Mouse (Mus musculus) c-Kit-negative CD71-positive TER-119-positive erythroid progenitor cells, embryonic 14.5 days (primary cell): ENCODE data around the gene Trak1.
A peak's percentile ranks its signal among the peaks of the same experiment; 100 is the strongest.

Experiments
- DNase-seq: peaks from one replicate; pipeline ENCODE4 v3.0.0-alpha.2; 2013; ENCODE audit warnings: low read depth, low spot score

The Trak1 gene

GRCm38 (mm10) chr9:121429592-121429991 lies 132.3 kb downstream of the Trak1 start:
- no peak for DNase-seq

GRCm38 (mm10) chr9:121430379-121430778 lies 133.1 kb downstream of the Trak1 start:
- no peak for DNase-seq

- DNase-seq, result no peak
Observed at GRCm38 (mm10) chr9:121433745-121434528, 136.6 kb downstream of the Trak1 start.

- DNase-seq, result no peak
Observed at GRCm38 (mm10) chr9:121435332-121435956, 138.1 kb downstream of the Trak1 start.

GRCm38 (mm10) chr9:121436501-121436900 lies 139.2 kb downstream of the Trak1 start:
- no peak for DNase-seq

GRCm38 (mm10) chr9:121442145-121442544 lies 144.8 kb downstream of the Trak1 start:
- DNase-seq, result no peak

- DNase-seq, result no peak
Observed at GRCm38 (mm10) chr9:121443696-121444366, 146.5 kb downstream of the Trak1 start.

GRCm38 (mm10) chr9:121444367-121444707 lies 147.0 kb downstream of the Trak1 start:
- no peak for DNase-seq

- DNase-seq, result no peak
Observed at GRCm38 (mm10) chr9:121445364-121445763, 148.1 kb downstream of the Trak1 start.

- no peak for DNase-seq
Observed at GRCm38 (mm10) chr9:121446431-121446831, 149.1 kb downstream of the Trak1 start.

GRCm38 (mm10) chr9:121452342-121452942 lies 155.1 kb downstream of the Trak1 start:
- DNase-seq, result peak; percentile 44

- no peak for DNase-seq
Observed at GRCm38 (mm10) chr9:121454891-121455290, 157.6 kb downstream of the Trak1 start.

GRCm38 (mm10) chr9:121456739-121457515 lies 159.6 kb downstream of the Trak1 start:
- DNase-seq, result no peak

- DNase-seq, result no peak
Observed at GRCm38 (mm10) chr9:121458466-121458865, 161.2 kb downstream of the Trak1 start.

- no peak for DNase-seq
Observed at GRCm38 (mm10) chr9:121459950-121460349, 162.6 kb downstream of the Trak1 start.

- DNase-seq, result no peak
Observed at GRCm38 (mm10) chr9:121460527-121460926, 163.2 kb downstream of the Trak1 start.

- DNase-seq, result no peak
Observed at GRCm38 (mm10) chr9:121467460-121467859, 170.2 kb downstream of the Trak1 start.

- DNase-seq, result no peak
Observed at GRCm38 (mm10) chr9:121469711-121470110, 172.4 kb downstream of the Trak1 start.

- DNase-seq, result no peak
Observed at GRCm38 (mm10) chr9:121474771-121475170, 177.5 kb downstream of the Trak1 start.

- no peak for DNase-seq
Observed at GRCm38 (mm10) chr9:121475488-121476452, 178.5 kb downstream of the Trak1 start.
